30 mouse cellular contexts compared by ENCODE assay signal in genomic region chr7:122716299-122716698, GRCm38 (mm10). TPM values are rescaled to one million over a fixed set of nuclear protein-coding genes. Genes with fewer than 3 reads are reported as not detected.
DNase-seq lines count a peak whose midpoint lies in the region; ATAC-seq and TF ChIP-seq lines count a peak whose summit lies in the region.
"Had no signal": no experiment of that assay in that cellular context is flagged by ENCODE, and none has a peak within 500 bp of the region (broad histone marks: within the 10 kb centered on the region; RNA-seq: fewer than 3 reads in every experiment).

No protein-coding gene starts in this region.

- peak; percentile 95 for DNase-seq in heart, adult 11 months
- no peak for DNase-seq in heart, postnatal 36 days
- DNase-seq in 3T3-L1 (ENCODE audit: low read depth, low spot score), result peak; percentile 3
- DNase-seq in heart, adult 9 months (ENCODE audit: low spot score in 2 of 2), result peak; percentile 39 to 66
- DNase-seq in heart, postnatal 0 days (ENCODE audit: low spot score), result peak; percentile 51
- no peak for DNase-seq in lung, postnatal 25 days (ENCODE audit: low spot score)
- no peak for DNase-seq in kidney, adult 2 months
- no peak for DNase-seq in urinary bladder, postnatal 14 days (ENCODE audit: low spot score)
- DNase-seq: adrenal gland, postnatal 25 days; cerebellum, adult 9-10 months; gastrocnemius, postnatal 25 days; kidney, postnatal 4 days; liver; right cerebral cortex, adult 18-20 months; right cerebral cortex, postnatal 4 days; thymus, postnatal 36 days had no signal

- H3K36me3 ChIP-seq in heart, postnatal 0 days (replicated peaks; ENCODE audit: control insufficient read depth, insufficient read depth, low read length), result no peaks in the 10 kb centered on the region
- H3K36me3 ChIP-seq in kidney, adult 2 months (ENCODE audit: control insufficient read depth, insufficient read depth, low read length), result no peaks in the 10 kb centered on the region
- H3K36me3 ChIP-seq: embryonic facial prominence, embryonic 10.5 days; kidney, embryonic 15.5 days; limb, embryonic 10.5 days; liver, embryonic 15.5 days; lung, embryonic 15.5 days; midbrain, embryonic 12.5 days; neural tube, embryonic 13.5 days; stomach, embryonic 15.5 days had no signal

- TF ChIP-seq EP300 in heart, postnatal 0 days (IDR thresholded peaks at IDR 0.05; ENCODE audit: low read depth), result peak; percentile 34; the same call in 1 of the 2 replicates

- no peaks in the 10 kb centered on the region for H3K27me3 ChIP-seq in heart, postnatal 0 days (ENCODE audit: control insufficient read depth, insufficient read depth, low read length)
- no peaks in the 10 kb centered on the region for H3K27me3 ChIP-seq in kidney, adult 2 months (replicated peaks; ENCODE audit: control insufficient read depth, insufficient read depth, low read length)
- H3K27me3 ChIP-seq: liver, embryonic 15.5 days; lung, embryonic 15.5 days; midbrain, embryonic 12.5 days; neural tube, embryonic 13.5 days; stomach, embryonic 15.5 days had no signal

- no peak overlapping the region for H3K4me3 ChIP-seq in heart, postnatal 0 days (ENCODE audit: low read depth, low read length)
- H3K4me3 ChIP-seq in kidney, adult 2 months (ENCODE audit: insufficient read depth, low read depth, low read length), result no peak overlapping the region
- H3K4me3 ChIP-seq: embryonic facial prominence, embryonic 10.5 days; kidney, embryonic 15.5 days; limb, embryonic 10.5 days; liver, embryonic 15.5 days; lung, embryonic 15.5 days; midbrain, embryonic 12.5 days; neural tube, embryonic 13.5 days; stomach, embryonic 15.5 days had no signal

- no peak for TF ChIP-seq CTCF in heart, postnatal 0 days (IDR thresholded peaks at IDR 0.05; ENCODE audit: low read depth)
- no peak for TF ChIP-seq CTCF in kidney, adult 2 months (conservative IDR thresholded peaks at IDR 0.05; ENCODE audit: insufficient read depth, insufficient read length, low read depth, low read length)

- no peak for TF ChIP-seq POLR2A in kidney, adult 2 months (IDR thresholded peaks at IDR 0.05; ENCODE audit: low read depth, low read length)

- H3K9me3 ChIP-seq in heart, postnatal 0 days (replicated peaks; ENCODE audit: control insufficient read depth, low read length), result no peaks in the 10 kb centered on the region
- H3K9me3 ChIP-seq: embryonic facial prominence, embryonic 10.5 days; kidney, embryonic 15.5 days; limb, embryonic 10.5 days; liver, embryonic 15.5 days; lung, embryonic 15.5 days; midbrain, embryonic 12.5 days; neural tube, embryonic 13.5 days; stomach, embryonic 15.5 days had no signal

- WGBS in heart, postnatal 0 days, result 18% methylated on average over 3 of the region's 3 CpGs
- 38% methylated on average over 3 of the region's 3 CpGs for WGBS in kidney, adult 2 months

- H3K4me2 ChIP-seq in heart, postnatal 0 days (ENCODE audit: low read depth, low read length), result no peak overlapping the region
- H3K4me2 ChIP-seq: kidney, embryonic 15.5 days; liver, embryonic 15.5 days; lung, embryonic 15.5 days; midbrain, embryonic 12.5 days; neural tube, embryonic 13.5 days; stomach, embryonic 15.5 days had no signal

- H3K9ac ChIP-seq in heart, postnatal 0 days (replicated peaks; ENCODE audit: low read depth, low read length), result no peak overlapping the region
- H3K9ac ChIP-seq: kidney, embryonic 15.5 days; liver, embryonic 15.5 days; lung, embryonic 15.5 days; midbrain, embryonic 12.5 days; neural tube, embryonic 13.5 days; stomach, embryonic 15.5 days had no signal

- ATAC-seq in heart, postnatal 0 days (ENCODE audit: insufficient read depth, low read depth), result peak; percentile 73
- ATAC-seq: CD4-positive, CD25-positive, alpha-beta regulatory T cell, adult 4 months; forebrain, embryonic 16.5 days; hindbrain, embryonic 16.5 days; intestine, embryonic 16.5 days had no signal

- H3K4me1 ChIP-seq in heart, postnatal 0 days (ENCODE audit: control insufficient read depth, insufficient read depth), result no peaks in the 10 kb centered on the region
- no peaks in the 10 kb centered on the region for H3K4me1 ChIP-seq in kidney, adult 2 months (ENCODE audit: control insufficient read depth, insufficient read depth, low read length)
- H3K4me1 ChIP-seq: embryonic facial prominence, embryonic 10.5 days; kidney, embryonic 15.5 days; limb, embryonic 10.5 days; liver, embryonic 15.5 days; lung, embryonic 15.5 days; midbrain, embryonic 12.5 days; neural tube, embryonic 13.5 days; stomach, embryonic 15.5 days had no signal

- H3K27ac ChIP-seq in heart, postnatal 0 days (ENCODE audit: low read depth), result no peak overlapping the region
- no peak overlapping the region for H3K27ac ChIP-seq in kidney, adult 2 months (ENCODE audit: insufficient read depth, low read depth, low read length)
- H3K27ac ChIP-seq: embryonic facial prominence, embryonic 10.5 days; kidney, embryonic 15.5 days; limb, embryonic 10.5 days; liver, embryonic 15.5 days; lung, embryonic 15.5 days; midbrain, embryonic 12.5 days; neural tube, embryonic 13.5 days; stomach, embryonic 15.5 days had no signal

- intact Hi-C loops in heart, postnatal 36 days (cut with DNase I), result loop anchor here (5.0 kb wide), 1 partner anchor 106 kb away; no protein-coding TSS in a partner anchor

RNA-seq across cellular contexts. Expression of gene Cacng3, which starts 46.0 kb away (rescaled TPM):
- not detected for total RNA-seq in heart, postnatal 36 days (2021)
- total RNA-seq in heart, postnatal 0 days (2014; rRNA removed; ENCODE audit: low replicate concordance), result not detected in 2 replicates
- polyA plus RNA-seq in heart, postnatal 0 days (2015; fragmentation: Nextera tagmentation; extraction: Ambion mirVana), result 0.05 TPM in 1 of 2 replicates, not detected in the other
- 0.03 TPM in 1 of 2 replicates, not detected in the other for polyA plus RNA-seq in kidney, adult 2 months (2012; rRNA removed)
- total RNA-seq: ES-E14; gastrocnemius, postnatal 25 days; hematopoietic stem cell, adult 5-6 weeks had no signal
- polyA plus RNA-seq: CD4-positive, CD25-positive, alpha-beta regulatory T cell, adult 4 months; limb, embryonic 10.5 days had no signal

Comparison
In these comparisons a context has a peak if more than half of its experiments do, and no peak if none do; other contexts are left out.
1. DNase-seq: peak in heart, adult 11 months (single experiment), 3T3-L1 (single experiment), heart, adult 9 months (2 of 2) and heart, postnatal 0 days (single experiment); none in heart, postnatal 36 days (0 of 2), lung, postnatal 25 days (single experiment), kidney, adult 2 months (single experiment) and urinary bladder, postnatal 14 days (single experiment).